24 mouse cellular contexts compared by ENCODE assay signal in the genomic region with DNA sequence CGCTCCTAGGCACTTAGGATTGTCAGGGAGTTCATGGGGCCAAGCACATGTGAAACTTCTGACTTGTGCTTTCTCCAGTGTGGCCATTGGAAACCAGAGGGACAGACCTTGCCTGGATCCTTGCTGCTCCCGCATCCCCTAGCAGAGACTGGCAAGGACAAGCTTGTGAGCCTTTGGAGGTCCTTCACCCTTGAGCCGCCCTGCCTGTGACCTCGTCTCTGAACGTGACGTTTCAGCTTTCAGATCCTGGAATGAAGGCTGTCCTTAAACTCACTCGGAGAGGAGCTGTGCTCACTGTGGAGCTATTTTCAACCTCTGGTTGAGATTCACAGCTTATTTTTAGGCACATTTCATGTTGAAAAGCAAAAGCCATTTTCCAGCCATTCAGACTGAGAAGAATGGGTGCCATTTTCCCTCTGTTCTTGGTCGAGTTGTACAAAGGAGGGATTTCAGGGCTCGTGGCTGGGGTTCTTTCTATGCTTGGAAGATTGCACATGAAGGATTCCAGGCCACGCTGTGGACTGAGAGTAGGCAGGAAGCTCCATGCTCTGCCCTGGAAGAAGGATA. TPM values are rescaled to one million over a fixed set of nuclear protein-coding genes. Genes with fewer than 3 reads are reported as not detected.
DNase-seq lines count a peak whose midpoint lies in the region; ATAC-seq and TF ChIP-seq lines count a peak whose summit lies in the region.
"Had no signal": no experiment of that assay in that cellular context is flagged by ENCODE, and none has a peak within 500 bp of the region (broad histone marks: within the 10 kb centered on the region; RNA-seq: fewer than 3 reads in every experiment).

No protein-coding gene starts in this region.

- ATAC-seq in frontal cortex, adult (ENCODE audit: low TSS enrichment) = peak; percentile 40
- ATAC-seq in heart, embryonic 12.5 days (ENCODE audit: insufficient number of reproducible peaks, low FRiP score) = no peak
- ATAC-seq: CD4-positive, CD25-positive, alpha-beta regulatory T cell, adult 4 months; liver, embryonic 12.5 days had no signal

- H3K27me3 ChIP-seq in heart, embryonic 12.5 days (replicated peaks) = no peaks in the 10 kb centered on the region
- H3K27me3 ChIP-seq: forebrain, embryonic 12.5 days; hindbrain, embryonic 15.5 days; limb, embryonic 13.5 days; liver, embryonic 12.5 days had no signal

- H3K4me1 ChIP-seq in heart, embryonic 12.5 days (replicated peaks) = peaks cover 25% of the 10 kb centered on the region
- H3K4me1 ChIP-seq: hindbrain, embryonic 15.5 days had no signal

- DNase-seq in frontal cortex, postnatal 14 days (ENCODE audit: low spot score in 2 of 2) = no peak
- DNase-seq in heart, adult 9 months (ENCODE audit: low spot score in 2 of 2) = no peak
- no peak for DNase-seq in left cerebral cortex, adult 2 months (ENCODE audit: extremely low spot score in 1 of 2, low spot score in 2 of 2)
- DNase-seq in left cerebral cortex, postnatal 10 days (ENCODE audit: extremely low spot score in 1 of 2, low spot score in 2 of 2) = no peak
- DNase-seq in testis, postnatal 10 days (ENCODE audit: low spot score) = no peak
- DNase-seq: adrenal gland, postnatal 36 days; cerebellum, adult 11 months; cerebellum, adult 9-11 months; gastrocnemius, postnatal 10 days; kidney, adult 2 months; kidney, postnatal 10 days; layer of hippocampus, postnatal 36 days; lung, adult 18-20 months; lung, postnatal 14 days; midbrain, embryonic 14.5 days; right cerebral cortex, postnatal 14 days had no signal

- 50% methylated on average over 10 of the region's 10 CpGs for whole genome bisulfite sequencing in heart, embryonic 12.5 days

- H3K4me3 ChIP-seq in heart, embryonic 12.5 days = no peak overlapping the region
- no peak overlapping the region for H3K4me3 ChIP-seq in left cerebral cortex, adult 2 months
- H3K4me3 ChIP-seq: forebrain, embryonic 12.5 days; hindbrain, embryonic 15.5 days; limb, embryonic 13.5 days; liver, embryonic 12.5 days had no signal

- no peak overlapping the region for H3K4me2 ChIP-seq in heart, embryonic 12.5 days
- H3K4me2 ChIP-seq: forebrain, embryonic 12.5 days; hindbrain, embryonic 15.5 days; limb, embryonic 13.5 days; liver, embryonic 12.5 days had no signal

- H3K27ac ChIP-seq in heart, embryonic 12.5 days (ENCODE audit: poor library complexity, severe bottlenecking) = peak overlapping the region; percentile 75
- peak overlapping the region; percentile 69 for H3K27ac ChIP-seq in left cerebral cortex, adult 2 months
- H3K27ac ChIP-seq: forebrain, embryonic 12.5 days; hindbrain, embryonic 15.5 days; limb, embryonic 13.5 days; liver, embryonic 12.5 days; stomach, postnatal 0 days had no signal

- no peaks in the 10 kb centered on the region for H3K9me3 ChIP-seq in heart, embryonic 12.5 days (replicated peaks)
- H3K9me3 ChIP-seq: forebrain, embryonic 12.5 days; hindbrain, embryonic 15.5 days; limb, embryonic 13.5 days; liver, embryonic 12.5 days had no signal

- H3K9ac ChIP-seq in heart, embryonic 12.5 days = no peak overlapping the region
- H3K9ac ChIP-seq: forebrain, embryonic 12.5 days; hindbrain, embryonic 15.5 days; limb, embryonic 13.5 days; liver, embryonic 12.5 days had no signal

- intact Hi-C loops in left cerebral cortex, adult 2 months (cut with DNase I) = no loop called here
- intact Hi-C loops in left cerebral cortex, postnatal 10 days (cut with DNase I) = no loop called here

- peaks cover 17% of the 10 kb centered on the region for H3K36me3 ChIP-seq in heart, embryonic 12.5 days
- H3K36me3 ChIP-seq: forebrain, embryonic 12.5 days; hindbrain, embryonic 15.5 days had no signal

- TF ChIP-seq CTCF in left cerebral cortex, adult 2 months (IDR thresholded peaks at IDR 0.05) = no peak; the same call in 1 of the 2 replicates

RNA-seq across cellular contexts. Expression of a gene that starts 30.8 kb away (rescaled TPM):
- polyA plus RNA-seq in heart, embryonic 12.5 days (2016; fragmentation: Nextera tagmentation; extraction: Ambion mirVana) = 27.8 and 30.0 TPM in 2 replicates
- 10 to 100 TPM; 18.6 to 19.6 TPM for total RNA-seq in left cerebral cortex, adult 2 months (2021)
- 10 to 100 TPM; 15.6 to 17.8 TPM for total RNA-seq in left cerebral cortex, postnatal 10 days (2021)

RNA-seq across cellular contexts. Expression of a gene that starts 56.7 kb away (rescaled TPM):
- 16.9 and 20.1 TPM in 2 replicates for polyA plus RNA-seq in heart, embryonic 12.5 days (2016; fragmentation: Nextera tagmentation; extraction: Ambion mirVana)
- total RNA-seq in left cerebral cortex, adult 2 months (2021) = 100 to 1,000 TPM; 105 to 115 TPM
- 10 to 100 TPM; 80.7 to 82.0 TPM for total RNA-seq in left cerebral cortex, postnatal 10 days (2021)
